Mouse (Mus musculus): ENCODE results near the gene Ubash3b. TPM values are rescaled to one million over a fixed set of nuclear protein-coding genes. Genes with fewer than 3 reads are reported as not detected.

Gene Ubash3b
- polyA plus RNA-seq, 1 experiment from 2014 or later = 34.8 TPM

DNA sequence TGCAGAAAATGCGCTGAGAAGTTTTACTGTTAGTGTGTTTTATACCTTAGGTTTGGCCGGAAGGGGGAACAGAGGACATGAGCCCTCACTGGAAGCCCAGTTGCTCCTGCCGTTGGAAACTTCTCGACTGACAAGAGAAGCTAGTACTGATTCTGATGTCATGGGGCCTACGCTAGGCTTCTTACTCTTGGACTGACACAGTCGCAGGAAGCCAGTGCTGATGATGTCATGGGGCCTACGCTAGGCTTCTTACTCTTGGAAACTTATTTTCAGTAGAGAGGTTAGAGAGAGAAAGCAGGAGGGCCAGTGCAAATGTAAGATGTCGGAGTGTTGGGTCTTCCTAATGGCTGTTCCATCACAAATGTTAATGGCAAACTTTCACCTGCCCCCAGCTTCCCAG lies 57.8 kb downstream of the Ubash3b start:
- Histone ChIP-seq H3K27ac (replicated peaks) (no peak overlapping the region), H3K4me1 (replicated peaks) (peaks cover 47% of the 10 kb centered on the region), H3K4me2 (no peak overlapping the region), H3K36me3 (no peaks in the 10 kb centered on the region), H3K4me3 (no peak overlapping the region), H3K9me3 (no peaks in the 10 kb centered on the region), H3K27me3 (peaks cover 9% of the 10 kb centered on the region), H3K9ac (no peak overlapping the region)
- no peak for ATAC-seq (ENCODE audit: low read depth)
- WGBS = 93% methylated on average over 8 of the region's 8 CpGs

DNA sequence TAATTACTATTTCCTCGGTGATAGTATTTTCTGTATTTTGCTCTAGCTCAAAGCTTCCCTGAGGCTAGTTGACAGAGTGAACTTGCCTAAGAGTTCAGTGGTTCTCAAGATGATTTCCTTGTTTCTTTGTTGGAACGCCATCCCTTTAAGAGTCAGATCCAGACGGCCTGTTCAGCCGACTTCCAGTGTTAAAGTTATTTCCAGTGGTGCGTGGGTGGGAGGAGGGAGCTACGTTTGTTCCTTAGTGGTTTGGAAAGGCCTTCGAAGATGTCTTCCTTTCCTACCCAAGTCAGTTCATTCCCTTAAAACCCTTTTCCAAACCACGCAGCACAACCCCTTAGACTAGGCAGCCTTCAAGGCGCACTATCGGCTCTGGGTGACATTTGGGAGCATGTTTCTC lies 58.9 kb downstream of the Ubash3b start:
- Histone ChIP-seq H3K36me3 (no peaks in the 10 kb centered on the region), H3K27me3 (peaks cover 9% of the 10 kb centered on the region), H3K9me3 (no peaks in the 10 kb centered on the region), H3K4me2 (no peak overlapping the region), H3K9ac (no peak overlapping the region), H3K4me1 (replicated peaks) (peaks cover 36% of the 10 kb centered on the region), H3K4me3 (no peak overlapping the region), H3K27ac (replicated peaks) (no peak overlapping the region)
- ATAC-seq (ENCODE audit: low read depth) = no peak
- 79% methylated on average over 10 of the region's 10 CpGs for WGBS

DNA sequence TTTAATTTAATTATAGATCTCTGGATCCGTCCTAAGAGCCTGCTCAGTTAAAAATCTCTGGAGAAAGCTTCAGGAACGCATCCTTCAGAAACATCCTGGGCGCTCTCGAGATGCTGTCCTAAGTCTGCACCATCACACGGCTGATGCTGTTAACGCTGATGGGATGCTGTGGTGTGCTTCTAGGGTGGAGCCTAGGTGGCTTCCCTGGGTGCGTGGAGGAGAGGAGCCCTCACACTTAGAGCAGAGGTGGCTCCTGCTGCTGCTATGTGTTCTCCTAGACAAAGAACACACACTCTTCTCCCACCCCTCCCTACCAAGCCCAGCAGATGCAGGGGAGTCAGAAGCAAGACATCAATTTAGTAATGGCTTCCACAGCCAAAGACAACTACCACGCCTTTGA lies 61.6 kb downstream of the Ubash3b start:
- H3K27ac ChIP-seq (replicated peaks) = peak overlapping the region; percentile 56
- no peaks in the 10 kb centered on the region for H3K27me3 ChIP-seq
- 79% methylated on average over 8 of the region's 8 CpGs for WGBS
- H3K4me3 ChIP-seq = no peak overlapping the region
- peak; percentile 32; the same call in 1 of the 2 replicates for ATAC-seq (ENCODE audit: low read depth)
- H3K36me3 ChIP-seq = no peaks in the 10 kb centered on the region
- no peak overlapping the region for H3K9ac ChIP-seq
- no peak overlapping the region for H3K4me2 ChIP-seq
- H3K4me1 ChIP-seq (replicated peaks) = peaks cover 20% of the 10 kb centered on the region; the same call in 1 of the 2 replicates
- no peaks in the 10 kb centered on the region for H3K9me3 ChIP-seq

- WGBS = 56% methylated on average over 5 of the region's 5 CpGs
Observed at GRCm38 (mm10) chr9:41099067-41099466, 62.4 kb downstream of the Ubash3b start.

DNA sequence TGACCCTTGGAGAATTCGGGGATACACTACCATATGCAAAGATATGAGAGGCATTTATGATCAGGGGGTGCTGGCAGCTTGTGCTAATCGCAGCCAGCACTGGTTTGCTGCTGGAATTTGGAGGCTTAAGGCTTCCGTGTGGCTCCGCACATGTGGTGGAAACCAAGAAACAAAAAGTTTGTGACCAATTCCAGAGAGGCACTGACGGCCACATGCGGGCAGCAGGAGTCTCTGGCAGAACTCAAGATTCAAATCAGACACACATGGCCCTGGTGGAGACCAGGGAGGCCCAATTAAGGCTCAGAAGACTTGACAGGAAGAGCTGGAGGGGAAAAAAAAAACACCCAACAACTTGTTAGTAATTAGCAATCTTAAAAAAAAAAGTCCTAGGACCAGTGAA lies 63.4 kb downstream of the Ubash3b start:
- Histone ChIP-seq H3K36me3 (no peaks in the 10 kb centered on the region), H3K9me3 (no peaks in the 10 kb centered on the region), H3K4me1 (replicated peaks) (peaks cover 20% of the 10 kb centered on the region; the same call in 1 of the 2 replicates), H3K9ac (no peak overlapping the region), H3K27ac (replicated peaks) (no peak overlapping the region), H3K27me3 (no peaks in the 10 kb centered on the region), H3K4me3 (no peak overlapping the region), H3K4me2 (no peak overlapping the region)
- ATAC-seq (ENCODE audit: low read depth) = no peak
- WGBS = 88% methylated on average over 6 of the region's 6 CpGs

More at GRCm38 (mm10) chr9:41099067-41099466, 62.4 kb downstream of the Ubash3b start:
- Histone ChIP-seq H3K9me3 (no peaks in the 10 kb centered on the region), H3K4me2 (no peak overlapping the region), H3K4me1 (replicated peaks) (peaks cover 20% of the 10 kb centered on the region; the same call in 1 of the 2 replicates), H3K36me3 (no peaks in the 10 kb centered on the region), H3K27me3 (no peaks in the 10 kb centered on the region), H3K27ac (replicated peaks) (no peak overlapping the region), H3K4me3 (no peak overlapping the region), H3K9ac (no peak overlapping the region)
- ATAC-seq (ENCODE audit: low read depth) = no peak

GRCm38 (mm10) chr9:41091993-41092392 lies 69.5 kb downstream of the Ubash3b start:
- H3K4me1 ChIP-seq (replicated peaks) = no peaks in the 10 kb centered on the region
- no peak overlapping the region for H3K4me3 ChIP-seq
- H3K9me3 ChIP-seq = no peaks in the 10 kb centered on the region
- no peaks in the 10 kb centered on the region for H3K36me3 ChIP-seq
- no peak overlapping the region for H3K27ac ChIP-seq (replicated peaks)
- ATAC-seq (ENCODE audit: low read depth) = no peak
- H3K27me3 ChIP-seq = no peaks in the 10 kb centered on the region
- H3K4me2 ChIP-seq = no peak overlapping the region
- H3K9ac ChIP-seq = no peak overlapping the region
- WGBS = 93% methylated on average over 12 of the region's 12 CpGs

DNA sequence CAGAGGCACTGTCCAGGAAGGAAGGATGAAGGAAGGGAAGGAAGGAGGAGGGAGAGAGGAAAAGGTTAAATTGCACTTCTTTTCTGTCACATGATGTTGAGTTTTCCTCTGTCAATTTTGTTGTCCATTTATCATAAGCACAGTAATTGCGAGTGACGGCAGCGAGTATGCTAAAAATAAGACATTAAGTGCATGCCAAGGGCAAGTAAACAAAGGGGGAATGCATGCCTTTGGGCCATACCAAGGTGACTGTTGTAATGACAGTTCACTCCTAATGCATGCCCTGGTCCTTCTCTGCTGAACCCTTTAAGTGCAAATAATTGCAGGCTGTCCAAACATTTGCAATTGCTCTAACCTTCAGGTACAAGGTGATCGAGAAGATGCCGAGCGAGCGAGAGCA lies 70.3 kb downstream of the Ubash3b start:
- Histone ChIP-seq H3K9ac (no peak overlapping the region), H3K4me1 (replicated peaks) (no peaks in the 10 kb centered on the region), H3K27me3 (no peaks in the 10 kb centered on the region), H3K4me3 (no peak overlapping the region), H3K27ac (replicated peaks) (no peak overlapping the region), H3K4me2 (no peak overlapping the region), H3K9me3 (no peaks in the 10 kb centered on the region), H3K36me3 (no peaks in the 10 kb centered on the region)
- WGBS = 84% methylated on average over 7 of the region's 7 CpGs
- ATAC-seq (ENCODE audit: low read depth) = no peak

GRCm38 (mm10) chr9:41087831-41088383 lies 73.6 kb downstream of the Ubash3b start:
- Histone ChIP-seq H3K4me3 (no peak overlapping the region), H3K9ac (no peak overlapping the region), H3K27ac (replicated peaks) (no peak overlapping the region), H3K4me1 (replicated peaks) (peaks cover 16% of the 10 kb centered on the region), H3K27me3 (no peaks in the 10 kb centered on the region), H3K4me2 (no peak overlapping the region), H3K36me3 (no peaks in the 10 kb centered on the region), H3K9me3 (no peaks in the 10 kb centered on the region)
- ATAC-seq (ENCODE audit: low read depth) = no peak
- 83% methylated on average over 9 of the region's 9 CpGs for WGBS

- no peak overlapping the region for H3K9ac ChIP-seq
- H3K9me3 ChIP-seq = no peaks in the 10 kb centered on the region
- peak overlapping the region; percentile 28; the same call in 1 of the 2 replicates for H3K27ac ChIP-seq (replicated peaks)
- no peaks in the 10 kb centered on the region for H3K36me3 ChIP-seq
- 53% methylated on average over 11 of the region's 11 CpGs for WGBS
- peaks cover 24% of the 10 kb centered on the region for H3K4me1 ChIP-seq (replicated peaks)
- H3K4me2 ChIP-seq = no peak overlapping the region
- H3K27me3 ChIP-seq = no peaks in the 10 kb centered on the region
- H3K4me3 ChIP-seq = no peak overlapping the region
- peak; percentile 59 for ATAC-seq (ENCODE audit: low read depth)
Observed at GRCm38 (mm10) chr9:41084191-41084901, 77.2 kb downstream of the Ubash3b start.

DNA sequence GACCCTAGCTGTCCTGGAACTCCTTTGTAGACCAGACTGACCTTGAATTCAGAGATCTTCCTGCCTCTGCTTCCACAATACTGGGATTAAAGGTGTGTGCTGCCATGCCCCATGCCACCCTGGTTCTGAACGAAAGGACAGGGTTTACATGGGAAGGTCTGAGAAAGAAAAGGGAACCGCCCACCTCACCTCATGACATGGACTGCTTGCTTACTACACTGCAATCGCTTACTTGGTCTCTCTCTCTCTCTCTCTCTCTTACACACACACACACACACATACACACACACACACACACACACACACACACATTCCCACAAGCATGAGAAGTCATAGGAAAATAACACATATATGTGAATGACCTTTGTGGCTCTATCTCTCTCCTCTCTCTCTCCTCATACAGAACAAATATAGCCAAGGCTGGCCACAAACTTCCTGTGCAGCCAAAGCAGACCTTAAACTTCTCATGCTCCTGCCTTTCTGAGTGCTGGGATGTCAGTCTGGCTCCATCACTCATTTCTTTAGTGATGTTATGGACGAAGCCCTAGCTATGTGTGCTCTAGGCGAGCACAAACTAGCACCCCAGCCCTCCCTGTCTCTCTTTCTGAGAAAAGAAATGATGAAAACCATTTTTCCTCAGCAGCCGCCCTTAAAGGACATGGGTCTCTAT lies 78.0 kb downstream of the Ubash3b start:
- no peak for ATAC-seq (ENCODE audit: low read depth)
- Histone ChIP-seq H3K4me2 (no peak overlapping the region), H3K4me3 (no peak overlapping the region), H3K9ac (no peak overlapping the region), H3K36me3 (no peaks in the 10 kb centered on the region), H3K9me3 (no peaks in the 10 kb centered on the region), H3K27ac (replicated peaks) (peak overlapping the region; percentile 3; the same call in 1 of the 2 replicates), H3K27me3 (no peaks in the 10 kb centered on the region), H3K4me1 (replicated peaks) (peaks cover 32% of the 10 kb centered on the region)
- 82% methylated on average over 6 of the region's 6 CpGs for WGBS

DNA sequence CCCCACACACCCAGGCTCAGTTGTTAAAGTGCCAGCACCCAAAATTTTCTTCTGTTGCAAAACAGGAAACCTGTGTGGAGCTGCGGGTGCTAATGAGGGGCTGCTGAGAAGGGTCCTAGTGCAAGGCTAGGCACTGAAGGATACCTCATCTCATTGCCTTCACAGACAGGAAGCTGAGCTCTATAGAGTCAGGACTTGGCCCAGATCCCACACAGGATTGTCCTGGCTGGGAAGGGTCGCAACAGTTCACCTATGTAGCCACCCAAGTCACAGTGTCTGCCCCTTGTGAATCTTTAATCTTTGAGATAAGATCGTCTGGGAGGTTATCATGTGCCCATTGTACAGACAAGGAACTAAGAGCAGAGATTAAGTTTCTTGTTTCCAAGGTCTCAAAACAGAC lies 78.6 kb downstream of the Ubash3b start:
- H3K27me3 ChIP-seq = no peaks in the 10 kb centered on the region
- H3K4me1 ChIP-seq (replicated peaks) = peaks cover 39% of the 10 kb centered on the region
- H3K9ac ChIP-seq = no peak overlapping the region
- H3K36me3 ChIP-seq = no peaks in the 10 kb centered on the region
- ATAC-seq (ENCODE audit: low read depth) = no peak
- 89% methylated on average over 3 of the region's 3 CpGs for WGBS
- no peak overlapping the region for H3K4me2 ChIP-seq
- H3K4me3 ChIP-seq = no peak overlapping the region
- no peaks in the 10 kb centered on the region for H3K9me3 ChIP-seq
- H3K27ac ChIP-seq (replicated peaks) = no peak overlapping the region

- Histone ChIP-seq H3K27me3 (no peaks in the 10 kb centered on the region), H3K4me1 (replicated peaks) (peaks cover 59% of the 10 kb centered on the region), H3K27ac (replicated peaks) (0 out of 2 replicates have a peak overlapping the region, but pooled peaks have one; percentile 9)
Observed at GRCm38 (mm10) chr9:41080877-41081276, 80.6 kb downstream of the Ubash3b start.

More at GRCm38 (mm10) chr9:41080877-41081276, 80.6 kb downstream of the Ubash3b start:
- WGBS = 82% methylated on average over 5 of the region's 5 CpGs
- Histone ChIP-seq H3K9ac (no peak overlapping the region), H3K4me2 (no peak overlapping the region), H3K36me3 (no peaks in the 10 kb centered on the region), H3K4me3 (no peak overlapping the region), H3K9me3 (no peaks in the 10 kb centered on the region)
- ATAC-seq (ENCODE audit: low read depth) = no peak

Data from neural tube, embryonic 13.5 days (tissue).